Mouse (Mus musculus) liver, postnatal 0 days (tissue): ENCODE measurements around the gene Shisa9.

ENCODE experiments used
- CTCF ChIP-seq: sonication (generic); IDR thresholded peaks from 2 replicates; pipeline ENCODE4 v1.5.1; 2016; ENCODE audit warnings: antibody characterized with exemption, low read depth
- EP300 ChIP-seq: IDR thresholded peaks from 2 replicates; pipeline ENCODE4 v1.6.1; 2016; ENCODE audit warnings: antibody characterized with exemption, low read depth, mild to moderate bottlenecking

DNA sequence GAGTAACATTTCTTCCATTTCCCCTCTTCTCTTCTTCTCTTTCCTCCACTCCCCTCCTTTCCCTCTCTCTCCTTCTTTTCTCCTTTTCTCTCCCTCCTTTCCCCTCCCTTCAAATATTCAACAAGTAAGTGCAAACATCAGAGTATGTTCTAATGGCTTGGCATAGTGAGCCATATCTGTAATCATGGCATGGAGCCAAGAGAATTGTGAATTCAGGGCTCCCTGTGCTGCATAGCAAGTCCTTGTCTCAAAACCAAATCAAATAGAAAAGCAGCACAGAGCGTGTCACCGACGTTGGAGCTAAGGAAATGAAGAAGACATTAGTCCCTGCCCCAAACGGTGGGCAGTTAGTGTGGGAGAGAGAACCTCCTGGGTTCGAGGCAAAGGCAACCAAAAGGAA, 316.6 kb downstream of the Shisa9 start:
- TF ChIP-seq CTCF (no peak), EP300 (no peak)
